Mouse (Mus musculus) heart, embryonic 16.5 days (tissue): Measurements from ENCODE around the gene Emg1. TPM values are rescaled to one million over a fixed set of nuclear protein-coding genes. Genes with fewer than 3 reads are reported as not detected.
"Not testable (repeated sequence)": the region's sequence is repeated elsewhere in the genome, so short reads cannot be mapped to it uniquely, and the experiment has no call there.

Experiments
- ATAC-seq: fragments of 200-750 bp; cut with Nextera tagmentation; replicated peaks from 2 replicates; pipeline ENCODE4 v1.8.0; 2017; ENCODE audit warnings: moderate number of reproducible peaks; ENCODE audit not compliant: insufficient read depth, low FRiP score; ENCODE audit errors: extremely low read depth
- H3K27ac ChIP-seq: fragments of 300-500 bp; sonication (generic); 2 replicates; pipeline ENCODE4 v1.5.1; 2014; ENCODE audit warnings: mild to moderate bottlenecking, low read length, control low read depth, moderate library complexity
- H3K27me3 ChIP-seq: fragments of 300-500 bp; sonication (generic); 2 replicates; pipeline ENCODE4 v1.6.1; 2014; ENCODE audit warnings: low read length, mixed read lengths; ENCODE audit not compliant: control insufficient read depth, insufficient read depth
- H3K36me3 ChIP-seq: fragments of 300-500 bp; sonication (generic); 2 replicates; pipeline ENCODE4 v1.6.1; 2014; ENCODE audit not compliant: control insufficient read depth, insufficient read depth
- H3K4me1 ChIP-seq: fragments of 300-500 bp; sonication (generic); 2 replicates; pipeline ENCODE4 v1.6.1; 2014; ENCODE audit warnings: low read length, mixed read lengths; ENCODE audit not compliant: control insufficient read depth, insufficient read depth
- H3K4me2 ChIP-seq: fragments of 300-500 bp; sonication (generic); 2 replicates; pipeline ENCODE4 v1.6.1; 2014; ENCODE audit warnings: low read depth, mild to moderate bottlenecking, control low read depth, low read length
- H3K4me3 ChIP-seq: fragments of 300-500 bp; sonication (generic); 2 replicates; pipeline ENCODE4 v1.5.1; 2014; ENCODE audit warnings: mild to moderate bottlenecking, control low read depth, low read length
- H3K9ac ChIP-seq: fragments of 300-500 bp; sonication (generic); 2 replicates; pipeline ENCODE4 v1.6.1; 2014; ENCODE audit warnings: low read length, control low read depth
- H3K9me3 ChIP-seq: fragments of 300-500 bp; sonication (generic); replicated peaks from 2 replicates; pipeline ENCODE4 v1.6.1; 2016; ENCODE audit warnings: low read length; ENCODE audit not compliant: control insufficient read depth
- WGBS: fragments of 180-500 bp; shearing (Covaris S2); extraction: QIAGEN DNeasy Blood & Tissue Kit; methylation state at CpG from one replicate; pipeline ENCODE4 v1.1.7; 2014; 5-methylcytosine and 5-hydroxymethylcytosine counted together
- polyA plus RNA-seq: library from polyadenylated mRNA; unstranded; fragments of >200 nt; fragmentation: Nextera tagmentation; extraction: Ambion mirVana; gene quantifications from 2 replicates; pipeline ENCODE4 v1.2.1, GENCODE M21; 2015

Emg1 gene
- polyA plus RNA-seq, 1 experiment from 2014 or later: 133 TPM

DNA sequence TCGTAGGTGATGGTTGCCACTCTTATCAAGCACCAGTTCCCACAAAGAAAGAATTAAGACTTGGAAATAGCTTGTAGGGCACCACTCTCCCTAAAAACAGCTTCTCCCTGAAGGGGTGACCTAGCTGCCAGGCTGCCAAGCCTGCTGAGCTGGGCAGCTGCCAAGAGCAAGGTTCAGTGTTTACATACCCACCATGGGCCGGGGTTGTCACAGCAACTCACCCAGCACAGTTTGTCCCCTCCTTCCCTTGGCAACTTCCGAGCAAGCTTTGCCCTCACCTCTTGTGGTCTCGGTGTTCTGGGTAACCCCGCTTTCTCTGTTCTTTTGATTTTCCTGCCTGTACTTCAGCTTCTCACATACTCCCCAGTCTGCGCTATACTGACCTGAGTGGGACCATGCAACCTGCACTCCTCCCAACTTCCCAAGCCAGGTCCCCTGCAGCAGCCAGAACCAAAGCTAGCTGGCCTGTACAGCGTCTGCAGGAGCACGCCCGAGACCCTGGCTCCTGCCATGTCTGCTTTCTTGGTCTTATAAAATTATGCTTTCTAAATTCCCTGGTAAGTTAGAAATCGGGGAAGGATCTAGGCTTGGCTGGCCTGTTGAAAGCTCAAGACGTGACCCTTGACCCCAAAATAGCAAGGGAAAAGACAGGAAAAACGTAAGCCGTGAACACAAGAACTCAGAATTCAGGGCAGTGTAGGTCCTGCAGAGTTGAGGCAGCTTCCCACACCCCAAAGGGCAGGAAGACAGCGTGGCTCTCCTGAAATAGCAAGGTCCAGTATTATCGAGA lies 17.6 kb downstream of the Emg1 start:
- H3K36me3 ChIP-seq: no peaks in the 10 kb centered on the region
- 60% methylated on average over 15 of the region's 15 CpGs for WGBS
- peaks cover 18% of the 10 kb centered on the region for H3K4me1 ChIP-seq
- ATAC-seq: peak; percentile 85
- no peaks in the 10 kb centered on the region for H3K27me3 ChIP-seq
- no peak overlapping the region for H3K4me3 ChIP-seq
- H3K9ac ChIP-seq: no peak overlapping the region; the same call in 1 of the 2 replicates
- H3K9me3 ChIP-seq: no peaks in the 10 kb centered on the region
- peak overlapping the region; percentile 29; the same call in 1 of the 2 replicates for H3K4me2 ChIP-seq
- peak overlapping the region; percentile 80 for H3K27ac ChIP-seq

DNA sequence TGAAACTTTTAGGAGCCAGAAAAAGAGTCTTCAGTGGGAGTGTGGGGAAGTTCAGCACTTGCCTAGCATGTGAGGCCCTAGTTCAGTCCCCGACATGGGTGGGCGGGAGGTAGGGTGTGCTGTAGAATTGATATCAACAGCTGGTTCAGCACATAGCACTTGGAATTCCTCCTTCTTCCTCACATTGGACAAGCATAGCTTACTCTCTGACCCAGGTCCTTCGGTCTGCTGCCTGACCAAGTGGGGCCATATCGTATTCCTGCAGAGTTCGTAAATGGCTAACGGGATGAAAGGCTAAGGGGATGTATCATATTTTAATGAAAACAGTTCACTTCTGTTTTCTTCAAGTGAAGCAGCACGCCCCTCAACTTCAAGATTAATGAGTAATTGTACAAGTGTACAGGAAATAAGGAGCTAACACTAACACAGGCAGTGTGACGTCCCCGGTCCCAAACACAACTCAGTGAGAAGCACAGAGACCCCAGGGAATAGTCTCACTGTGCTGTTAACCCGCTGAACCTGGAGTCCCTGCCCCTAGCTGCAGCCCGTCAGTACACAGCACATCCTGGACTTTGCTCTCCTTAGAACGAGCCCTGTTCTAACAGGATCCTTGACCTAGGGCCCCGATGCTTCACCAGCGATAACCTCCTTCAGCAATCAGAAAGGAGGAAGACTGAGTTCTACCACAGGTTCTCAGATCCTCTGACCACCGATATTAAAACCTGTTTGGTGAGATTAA lies 18.6 kb downstream of the Emg1 start:
- 0 out of 2 replicates have a peak overlapping the region, but pooled peaks have one; percentile 33 for H3K9ac ChIP-seq
- H3K9me3 ChIP-seq: no peaks in the 10 kb centered on the region
- no peaks in the 10 kb centered on the region for H3K36me3 ChIP-seq
- H3K27ac ChIP-seq: peak overlapping the region; percentile 80
- 66% methylated on average over 15 of the region's 15 CpGs for WGBS
- H3K4me2 ChIP-seq: no peak overlapping the region
- no peak overlapping the region for H3K4me3 ChIP-seq
- no peak for ATAC-seq
- H3K4me1 ChIP-seq: peaks cover 18% of the 10 kb centered on the region
- no peaks in the 10 kb centered on the region for H3K27me3 ChIP-seq

DNA sequence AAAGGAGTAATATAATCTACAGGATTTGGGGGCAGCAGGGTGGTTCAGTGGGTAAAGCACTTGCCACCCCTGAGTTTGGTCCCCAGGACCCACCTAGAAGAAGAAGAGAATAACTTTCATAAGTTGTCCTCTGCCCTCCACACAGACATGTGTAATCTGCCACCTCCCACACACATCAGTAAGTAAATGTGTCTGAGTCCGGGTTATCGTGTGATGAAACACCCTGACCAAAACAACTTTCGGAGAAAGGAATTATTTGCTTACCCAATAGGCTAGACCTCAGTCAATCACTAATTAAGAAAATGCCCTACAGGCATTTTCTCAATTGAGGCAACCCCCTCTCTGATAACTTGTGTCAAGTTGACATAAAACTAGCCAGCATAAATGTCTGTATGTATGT lies 21.5 kb downstream of the Emg1 start:
- Histone ChIP-seq H3K36me3 (no peaks in the 10 kb centered on the region), H3K4me1 (peaks cover 18% of the 10 kb centered on the region), H3K27ac (no peak overlapping the region), H3K9ac (no peak overlapping the region), H3K9me3 (no peaks in the 10 kb centered on the region), H3K4me2 (no peak overlapping the region), H3K27me3 (no peaks in the 10 kb centered on the region), H3K4me3 (no peak overlapping the region)
- WGBS: 85% methylated on average over 3 of the region's 3 CpGs
- ATAC-seq: no peak

DNA sequence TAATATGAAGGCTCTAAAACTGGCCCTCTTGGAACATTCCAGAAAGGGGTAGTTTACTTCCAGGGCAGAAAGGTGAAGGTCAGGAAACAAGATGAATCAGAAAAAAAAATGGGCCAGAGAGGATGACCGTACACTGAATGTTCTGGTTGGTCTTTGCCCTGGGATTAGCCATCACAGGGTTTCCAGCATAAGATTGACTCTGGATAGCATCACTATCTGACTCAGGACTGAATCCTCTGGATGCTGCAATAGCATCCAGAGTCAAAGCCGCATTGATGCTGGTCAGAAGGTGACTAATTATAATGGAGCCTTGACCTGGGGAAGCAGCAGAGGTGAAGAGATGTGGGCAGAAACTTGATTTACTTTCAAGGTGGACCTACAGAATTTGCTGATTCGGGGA lies 23.0 kb downstream of the Emg1 start:
- no peak overlapping the region for H3K27ac ChIP-seq
- H3K9me3 ChIP-seq: no peaks in the 10 kb centered on the region
- no peak overlapping the region for H3K9ac ChIP-seq
- WGBS: 88% methylated on average over 3 of the region's 3 CpGs
- H3K27me3 ChIP-seq: no peaks in the 10 kb centered on the region
- H3K4me3 ChIP-seq: no peak overlapping the region
- no peak for ATAC-seq
- H3K4me1 ChIP-seq: peaks cover 11% of the 10 kb centered on the region
- H3K4me2 ChIP-seq: no peak overlapping the region
- no peaks in the 10 kb centered on the region for H3K36me3 ChIP-seq

DNA sequence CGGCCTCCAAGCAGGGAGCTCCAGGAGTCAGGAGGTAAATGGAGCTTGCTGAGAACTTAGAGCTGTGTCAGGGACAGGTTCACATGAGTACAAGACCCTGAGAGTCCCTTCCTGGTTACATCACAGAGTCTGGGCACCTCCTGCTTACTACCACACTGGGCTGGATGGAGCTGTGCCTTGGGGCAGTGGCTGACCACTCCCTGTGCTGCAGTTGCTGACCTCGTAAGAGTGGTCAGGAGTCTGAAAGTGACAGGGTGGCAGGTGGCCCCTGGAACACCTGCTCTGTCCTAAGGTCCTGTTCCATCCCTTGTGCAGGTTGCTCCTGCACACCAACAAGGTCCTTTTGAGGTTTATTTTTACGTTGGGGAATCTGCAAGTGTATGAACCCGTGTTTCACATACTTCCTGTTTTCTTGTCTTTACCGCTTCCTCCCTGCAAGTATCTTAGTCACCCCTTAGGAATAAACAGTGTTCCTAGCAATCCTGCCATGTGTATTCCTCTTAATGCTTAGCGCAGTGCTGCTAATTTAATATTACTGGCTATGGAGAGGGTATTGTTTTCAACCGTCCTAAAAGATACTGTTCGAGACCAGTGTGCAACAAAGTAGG lies 23.7 kb downstream of the Emg1 start:
- Histone ChIP-seq H3K27ac (no peak overlapping the region), H3K4me3 (no peak overlapping the region), H3K4me2 (no peak overlapping the region), H3K4me1 (peaks cover 10% of the 10 kb centered on the region), H3K9me3 (no peaks in the 10 kb centered on the region), H3K9ac (no peak overlapping the region), H3K27me3 (no peaks in the 10 kb centered on the region), H3K36me3 (no peaks in the 10 kb centered on the region)
- 71% methylated on average over 8 of the region's 8 CpGs for whole genome bisulfite sequencing
- no peak for ATAC-seq

DNA sequence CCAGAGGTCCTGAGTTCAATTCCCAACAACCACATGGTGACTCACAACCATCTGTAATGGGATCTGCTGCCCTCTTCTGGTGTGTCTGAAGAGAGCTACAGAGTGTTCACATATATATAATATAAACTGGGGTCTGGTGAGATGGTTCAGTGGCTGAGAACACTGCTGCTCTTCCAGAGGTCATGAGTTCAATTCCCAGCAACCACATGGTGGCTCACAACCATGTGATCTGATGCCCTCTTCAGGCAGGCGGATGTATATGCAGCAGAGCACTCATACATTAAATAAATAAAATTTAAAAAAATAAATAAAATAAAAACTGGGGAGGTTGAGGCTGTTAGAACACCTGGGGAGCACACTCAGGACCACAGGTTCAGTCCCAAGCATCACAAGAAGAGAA lies 25.3 kb downstream of the Emg1 start:
- H3K4me2 ChIP-seq, H3K4me3 ChIP-seq, ATAC-seq, H3K27ac ChIP-seq, H3K27me3 ChIP-seq, H3K36me3 ChIP-seq, H3K9ac ChIP-seq, H3K9me3 ChIP-seq: not testable (repeated sequence)
- 82% methylated on average over 1 of the region's 1 CpGs for WGBS
- peaks cover 11% of the 10 kb centered on the region for H3K4me1 ChIP-seq

DNA sequence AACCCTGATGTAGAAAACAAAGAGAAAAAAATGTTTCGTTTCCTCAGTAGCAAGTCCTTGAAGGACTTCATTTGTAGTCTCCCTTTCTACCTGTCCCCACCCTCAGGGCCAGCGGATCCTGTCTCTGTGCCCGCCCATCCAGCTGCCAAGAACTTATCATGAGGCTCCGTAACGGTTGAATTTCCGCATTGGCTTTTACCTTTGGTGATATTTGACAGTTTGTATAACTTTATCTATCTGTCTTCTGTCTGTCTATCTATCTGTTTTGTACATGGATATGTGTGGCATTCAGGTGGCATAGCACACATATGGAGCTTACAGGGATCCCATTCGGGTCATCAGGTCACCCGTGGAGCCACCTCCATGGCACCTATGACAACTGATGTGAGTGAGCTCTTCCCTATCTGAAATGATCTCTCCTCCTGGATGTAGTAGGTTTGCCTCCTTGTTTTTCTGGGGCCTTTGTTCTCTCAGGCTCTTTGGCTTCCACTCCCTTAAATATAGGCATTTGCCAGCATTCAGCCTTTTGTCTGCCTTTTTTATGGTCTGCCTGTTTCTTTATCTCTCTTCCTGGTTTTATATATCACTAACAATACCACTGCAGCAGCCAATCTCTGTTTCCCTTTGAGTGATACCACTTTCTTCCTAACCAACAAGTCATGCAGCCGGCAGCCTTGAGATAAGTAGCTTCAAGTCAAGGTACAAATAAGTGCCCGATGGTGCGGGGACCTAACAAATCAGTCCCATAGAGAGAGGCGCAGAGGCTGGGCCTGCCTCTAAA lies 26.2 kb downstream of the Emg1 start:
- H3K27ac ChIP-seq: no peak overlapping the region
- no peak overlapping the region for H3K9ac ChIP-seq
- H3K27me3 ChIP-seq: no peaks in the 10 kb centered on the region
- no peak overlapping the region for H3K4me3 ChIP-seq
- no peaks in the 10 kb centered on the region for H3K36me3 ChIP-seq
- 78% methylated on average over 12 of the region's 12 CpGs for WGBS
- no peak for ATAC-seq
- peaks cover 11% of the 10 kb centered on the region for H3K4me1 ChIP-seq
- H3K4me2 ChIP-seq: no peak overlapping the region
- no peaks in the 10 kb centered on the region for H3K9me3 ChIP-seq

DNA sequence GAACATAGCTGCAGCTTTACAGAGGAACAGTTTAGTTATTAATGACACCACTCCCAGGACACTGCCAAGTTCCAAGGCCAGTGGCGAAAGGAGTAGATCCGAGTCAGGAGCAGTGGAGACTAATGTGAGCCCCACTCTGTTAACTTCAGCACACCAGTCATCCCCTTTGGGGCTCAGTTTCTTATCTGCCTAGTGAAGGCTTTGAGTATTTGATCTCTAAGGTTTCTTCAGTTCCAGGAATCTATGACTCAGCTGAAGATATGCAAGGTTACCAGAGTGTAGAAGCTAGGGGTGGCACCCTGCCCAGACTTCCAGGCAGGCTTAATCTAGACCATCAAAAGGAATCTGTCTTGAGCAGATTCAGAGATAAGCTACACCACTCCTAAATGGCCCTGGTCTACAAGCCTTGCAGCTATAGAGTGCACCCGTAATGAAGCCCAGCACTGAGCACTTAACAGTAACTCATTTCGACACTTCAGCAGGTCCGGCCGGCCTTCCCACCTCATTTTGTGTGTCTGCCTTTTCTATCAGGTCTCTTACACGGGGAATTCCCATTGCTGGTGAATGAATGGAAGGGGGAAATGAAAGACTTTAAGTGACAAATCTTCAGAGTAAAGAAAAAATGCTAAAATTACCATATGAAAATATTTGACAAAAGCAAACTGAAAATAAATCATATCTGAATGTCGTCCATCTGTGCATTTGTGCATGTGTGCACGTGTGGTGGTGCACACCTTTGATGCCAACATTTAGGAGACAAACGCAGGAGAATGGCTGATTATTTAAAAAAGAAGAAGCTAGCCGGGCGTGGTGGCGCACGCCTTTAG lies 28.2 kb downstream of the Emg1 start:
- 57% methylated on average over 14 of the region's 14 CpGs for WGBS
- Histone ChIP-seq H3K4me3 (no peak overlapping the region), H3K9me3 (no peaks in the 10 kb centered on the region), H3K27ac (peak overlapping the region; percentile 3; the same call in 1 of the 2 replicates), H3K4me1 (peaks cover 14% of the 10 kb centered on the region), H3K36me3 (no peaks in the 10 kb centered on the region), H3K4me2 (no peak overlapping the region), H3K9ac (no peak overlapping the region; the same call in 1 of the 2 replicates), H3K27me3 (no peaks in the 10 kb centered on the region)
- 0 out of 2 replicates have a peak, but pooled peaks have one; percentile 53 for ATAC-seq
